Mouse (Mus musculus) heart, adult 2 months (tissue): Measurements from ENCODE around the gene Sptbn1. TPM values are rescaled to one million over a fixed set of nuclear protein-coding genes. Genes with fewer than 3 reads are reported as not detected.

ENCODE experiments used
- DNase-seq, 2 experiments: peaks; one replicate each; pipeline ENCODE4 v3.0.0; 2021
- H3K27ac ChIP-seq: fragments of 200-600 bp; 2 replicates; pipeline ENCODE4 v1.8.1; 2022
- H3K27me3 ChIP-seq: fragments of 200-500 bp; 2 replicates; pipeline ENCODE4 v1.6.1; 2012; ENCODE audit warnings: mild to moderate bottlenecking, low read length, inconsistent platforms, mixed read lengths; ENCODE audit not compliant: control insufficient read depth, insufficient read depth
- H3K36me3 ChIP-seq: fragments of 200-500 bp; 2 replicates; pipeline ENCODE4 v1.6.1; 2012; ENCODE audit warnings: low read length, inconsistent platforms; ENCODE audit not compliant: control insufficient read depth, insufficient read depth
- H3K4me1 ChIP-seq: fragments of 200-500 bp; 2 replicates; pipeline ENCODE4 v1.6.1; 2011; ENCODE audit warnings: low read length; ENCODE audit not compliant: control insufficient read depth, insufficient read depth
- H3K4me3 ChIP-seq: fragments of 200-600 bp; 2 replicates; pipeline ENCODE4 v1.8.1; 2022
- H3K79me2 ChIP-seq: fragments of 200-500 bp; replicated peaks from 2 replicates; pipeline ENCODE4 v1.6.1; 2012; ENCODE audit warnings: mild to moderate bottlenecking, inconsistent platforms, low read length, moderate library complexity, mixed read lengths; ENCODE audit not compliant: control insufficient read depth, insufficient read depth
- H3K9ac ChIP-seq: fragments of 200-500 bp; 2 replicates; pipeline ENCODE4 v1.6.1; 2012; ENCODE audit warnings: low read depth, mild to moderate bottlenecking, control low read depth, inconsistent platforms, low read length, mixed read lengths
- CTCF ChIP-seq: fragments of 200-600 bp; IDR thresholded peaks from 2 replicates; pipeline ENCODE4 v1.8.1; 2022; ENCODE audit warnings: antibody characterized with exemption, mild to moderate bottlenecking, moderate library complexity
- EP300 ChIP-seq: fragments of 200-500 bp; IDR thresholded peaks from 2 replicates; pipeline ENCODE4 v1.6.1; 2011; ENCODE audit warnings: low read depth, low read length, control low read depth; ENCODE audit not compliant: insufficient read depth
- POLR2A ChIP-seq: fragments of 200-500 bp; IDR thresholded peaks from 2 replicates; pipeline ENCODE4 v1.6.1; 2011; ENCODE audit warnings: mild to moderate bottlenecking, low read depth, low read length, control low read depth; ENCODE audit not compliant: insufficient read depth
- WGBS: fragments of 180-500 bp; shearing (Covaris S2); methylation state at CpG from one replicate; pipeline ENCODE4 v1.1.7; 2018; 5-methylcytosine and 5-hydroxymethylcytosine counted together
- intact Hi-C: fragments of 180-260 bp; cut with DNase I; formaldehyde crosslinking; loops from one replicate; pipeline ENCODE4 v1.15.1; 2025
- long read RNA-seq: library from polyadenylated mRNA; stranded (forward); transcript quantifications from one replicate; pipeline ENCODE4 v2.0.0, GENCODE M21; 2021
- polyA plus RNA-seq: library from polyadenylated mRNA; depleted of rRNA; stranded (reverse); fragments of >200 nt; gene quantifications from 2 replicates; pipeline ENCODE4 v1.2.3, GENCODE M21; 2012; rRNA removed
- total RNA-seq, 2 experiments: library from RNA; stranded (reverse); gene quantifications; 2 replicates each; pipeline ENCODE4 v1.2.3; 2021

Sptbn1 gene
- total RNA-seq (100 to 1,000 TPM; 509 to 570 TPM), polyA plus RNA-seq (169 and 246 TPM in 2 replicates)
- long read RNA-seq, full-length matches to known transcripts: 12 of 150 reads
- long read RNA-seq, partial matches to known transcripts: 117 of 150 reads
- long read RNA-seq, other reads (novel, unspliced or antisense): 21 of 150 reads

DNA sequence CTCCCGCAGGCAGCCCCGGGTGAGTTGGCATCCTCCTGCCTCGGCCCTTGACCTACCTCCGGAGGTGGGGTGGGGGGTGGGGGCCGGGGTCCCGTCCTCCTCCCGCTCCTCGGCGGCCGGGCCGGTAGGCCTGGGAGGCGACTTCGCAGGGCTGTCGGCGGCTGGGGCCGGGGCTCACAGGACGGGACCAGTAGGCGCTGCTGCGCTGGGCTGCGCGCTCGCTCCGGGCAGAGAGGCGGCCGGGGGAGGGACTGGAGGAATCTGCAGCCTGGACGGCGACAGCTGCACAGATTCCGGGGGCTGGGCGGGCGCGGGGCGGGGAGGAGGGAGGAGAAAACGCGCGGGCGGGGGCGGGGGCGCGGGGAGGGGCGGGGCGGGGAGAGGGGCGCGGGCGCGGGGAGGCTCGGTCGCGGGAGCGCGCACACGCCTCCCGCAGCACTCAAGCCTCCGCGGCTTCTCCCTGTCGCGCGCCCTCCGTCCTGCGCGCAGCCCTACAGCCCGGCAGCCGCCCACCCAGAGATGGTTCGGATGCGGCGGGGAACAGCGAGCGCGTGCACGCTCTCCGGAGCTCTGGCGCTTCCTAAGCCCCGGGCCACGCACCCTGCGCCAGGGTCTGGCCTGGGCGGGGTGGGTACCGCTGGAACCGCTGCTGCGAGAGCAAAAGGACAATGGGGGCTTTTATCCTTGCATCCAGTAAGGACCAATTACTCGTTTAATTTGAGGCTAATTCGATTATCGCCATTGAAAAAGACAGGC, at the start of gene Sptbn1:
TSS of gene Sptbn1 (minus strand) at position 284 of the 756 bp plus-strand sequence.
- Histone ChIP-seq H3K27me3 (no peaks in the 10 kb centered on the region; the same call in 1 of the 2 replicates), H3K36me3 (peaks cover 24% of the 10 kb centered on the region), H3K4me1 (peaks cover 5% of the 10 kb centered on the region), H3K9ac (peak within 1 kb of the TSS; percentile 99), H3K27ac (peak within 1 kb of the TSS; percentile 99), H3K4me3 (peak within 1 kb of the TSS; percentile 93), H3K79me2 (peaks cover 18% of the 10 kb centered on the region)
- DNase-seq: peak; percentile 93
- intact Hi-C loops: loop anchor here (1.0 to 10.0 kb wide), 6 partner anchors 11 to 387 kb away; no protein-coding TSS in a partner anchor
- TF ChIP-seq EP300: 0 out of 2 replicates have a peak, but pooled peaks have one; percentile 27
- TF ChIP-seq CTCF: no peak; the same call in 1 of the 2 replicates
- peak; percentile 87 for TF ChIP-seq POLR2A
- under 1% methylated on average over 53 of the region's 81 CpGs for WGBS

DNA sequence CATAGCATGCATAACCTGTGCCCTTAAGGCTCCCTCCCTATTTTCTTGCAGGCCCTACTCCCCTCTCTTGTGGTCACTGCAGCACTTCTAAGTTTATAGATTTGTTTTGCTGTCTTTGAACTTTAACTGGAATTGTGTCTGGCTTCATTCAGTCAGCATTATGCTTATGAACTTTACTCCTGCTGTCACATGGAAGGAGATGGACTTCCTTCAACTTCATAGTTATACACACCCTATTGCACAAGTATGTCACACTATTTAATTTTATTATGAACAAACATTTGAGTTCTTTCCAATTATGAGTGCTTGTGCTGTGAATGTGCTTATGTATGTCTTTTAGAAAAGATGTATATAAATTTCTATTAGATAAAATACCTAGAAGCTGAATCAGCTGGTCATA, 26.3 kb upstream of the Sptbn1 start:
- Histone ChIP-seq H3K36me3 (peaks cover 25% of the 10 kb centered on the region), H3K9ac (no peak overlapping the region), H3K79me2 (no peaks in the 10 kb centered on the region), H3K27ac (peak overlapping the region; percentile 33; the same call in 1 of the 2 replicates), H3K4me1 (peaks cover 25% of the 10 kb centered on the region), H3K27me3 (no peaks in the 10 kb centered on the region), H3K4me3 (no peak overlapping the region)
- TF ChIP-seq CTCF (no peak), POLR2A (no peak), EP300 (no peak)
- intact Hi-C loops: loop anchor here (5.0 kb wide), 1 partner anchor 33 kb away; no protein-coding TSS in a partner anchor
- DNase-seq: no peak

GRCm38 (mm10) chr11:30292221-30293160, 24.5 kb upstream of the Sptbn1 start:
- intact Hi-C loops: loop anchor here (5.0 kb wide), 1 partner anchor 35 kb away; no protein-coding TSS in a partner anchor
- Histone ChIP-seq H3K4me1 (peaks cover 28% of the 10 kb centered on the region), H3K27me3 (no peaks in the 10 kb centered on the region), H3K9ac (no peak overlapping the region), H3K36me3 (peaks cover 38% of the 10 kb centered on the region), H3K4me3 (no peak overlapping the region), H3K27ac (peak overlapping the region; percentile 82), H3K79me2 (no peaks in the 10 kb centered on the region)
- DNase-seq: no peak
- TF ChIP-seq POLR2A (no peak), EP300 (no peak), CTCF (no peak)
- WGBS: 70% methylated on average over 3 of the region's 3 CpGs

DNA sequence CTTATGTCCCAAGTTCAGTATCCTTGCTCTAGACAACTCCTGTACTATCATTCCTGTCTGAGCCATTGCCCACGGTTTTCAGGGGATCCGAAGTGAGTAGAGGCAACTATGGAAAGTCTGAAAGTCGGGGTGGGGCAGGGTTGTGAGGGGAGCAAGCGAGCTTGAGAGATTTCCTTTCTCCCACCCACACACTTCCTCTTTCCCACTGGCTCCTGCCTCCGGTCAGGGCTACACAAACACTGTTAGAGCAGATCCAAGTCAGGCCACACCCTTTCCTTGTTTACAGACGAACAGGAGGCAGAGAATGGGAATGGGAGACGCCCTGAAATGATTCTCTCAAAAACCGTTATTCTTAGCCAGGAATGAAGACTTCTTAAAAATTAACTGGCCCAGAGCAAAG, 23.2 kb upstream of the Sptbn1 start:
- intact Hi-C loops: loop anchor here (1.0 to 5.0 kb wide), 4 partner anchors 36 to 226 kb away; no protein-coding TSS in a partner anchor
- H3K36me3 ChIP-seq: peaks cover 38% of the 10 kb centered on the region
- H3K79me2 ChIP-seq: no peaks in the 10 kb centered on the region
- H3K27ac ChIP-seq: peak overlapping the region; percentile 82
- TF ChIP-seq POLR2A (peak; percentile 78), CTCF (no peak), EP300 (peak; percentile 100)
- DNase-seq: peak; percentile 73 to 86
- H3K9ac ChIP-seq: peak overlapping the region; percentile 59; the same call in 1 of the 2 replicates
- H3K4me1 ChIP-seq: peaks cover 28% of the 10 kb centered on the region
- 24% methylated on average over 8 of the region's 8 CpGs for WGBS
- H3K4me3 ChIP-seq: peak overlapping the region; percentile 15; the same call in 1 of the 2 replicates
- H3K27me3 ChIP-seq: no peaks in the 10 kb centered on the region
